Mouse (Mus musculus): ENCODE data around the gene Rasgef1a.

DNA sequence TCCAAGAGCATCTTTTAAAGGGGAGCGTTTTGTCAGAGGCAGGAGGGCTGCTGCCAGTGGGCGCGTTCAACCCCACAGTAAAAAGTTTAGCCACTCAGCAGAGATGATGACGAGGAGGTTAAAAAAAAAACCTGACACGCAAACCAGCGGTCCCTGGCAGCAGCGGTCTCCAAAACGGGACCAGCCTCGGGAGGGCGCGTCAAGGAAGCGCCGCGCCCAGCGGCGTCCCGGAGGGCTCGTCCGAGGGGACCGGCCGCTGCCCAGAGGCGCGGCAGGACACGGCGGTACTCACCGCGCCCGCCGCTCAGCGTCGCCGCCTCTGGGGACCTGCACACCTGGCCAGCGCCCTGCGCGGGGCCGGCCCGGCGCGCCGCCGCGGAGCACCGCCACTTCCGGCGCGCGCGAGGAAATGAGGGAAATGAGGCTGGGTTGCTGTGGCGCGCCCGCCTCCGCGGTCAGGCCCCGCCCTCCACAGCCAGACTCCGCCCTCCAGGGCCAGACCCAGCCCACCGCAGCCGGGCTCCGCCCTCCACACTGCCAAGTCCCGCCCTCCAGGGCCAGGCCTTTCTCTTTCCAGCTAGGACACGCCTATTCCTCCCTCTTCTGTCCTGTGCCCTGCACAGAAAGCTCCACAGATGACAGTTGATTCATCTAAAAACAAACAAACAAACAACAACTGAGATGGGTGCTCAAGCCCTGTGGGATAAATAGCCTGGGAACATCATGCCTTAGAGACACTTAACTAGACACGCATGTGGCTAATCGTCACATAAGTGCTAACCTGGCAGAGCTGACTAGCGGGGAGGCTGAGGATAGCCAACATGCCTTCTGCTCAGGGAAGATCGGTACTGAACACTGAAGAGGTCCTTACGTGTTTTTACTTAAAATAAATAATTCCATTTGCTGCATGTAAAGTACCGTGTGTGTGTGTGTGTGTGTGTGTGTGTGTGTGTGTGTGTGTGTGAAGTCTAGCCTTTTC is 127.8 kb downstream of the Rasgef1a start, which contains the start of gene Csgalnact2:
- TF ChIP-seq POLR2A (IDR thresholded peaks at IDR 0.05; ENCODE audit: low read depth, low read length) = peak; percentile 42; the same call in 1 of the 2 replicates
- TF ChIP-seq CTCF (IDR thresholded peaks at IDR 0.05; ENCODE audit: extremely low read depth, insufficient read depth, insufficient read length, insufficient replicate concordance) = no peak

Measured in spleen, adult 2 months (tissue).